Mouse (Mus musculus) cerebellum, adult 18-20 months (tissue): ENCODE results near the gene Slc2a9.
A peak's percentile ranks its signal among the peaks of the same experiment; 100 is the strongest.
"Not testable (repeated sequence)": the region's sequence is repeated elsewhere in the genome, so short reads cannot be mapped to it uniquely, and the experiment has no call there.

Source experiments
- DNase-seq, 2 experiments: peaks; one replicate each; pipeline ENCODE4 v3.0.0; 2021

The Slc2a9 gene

DNA sequence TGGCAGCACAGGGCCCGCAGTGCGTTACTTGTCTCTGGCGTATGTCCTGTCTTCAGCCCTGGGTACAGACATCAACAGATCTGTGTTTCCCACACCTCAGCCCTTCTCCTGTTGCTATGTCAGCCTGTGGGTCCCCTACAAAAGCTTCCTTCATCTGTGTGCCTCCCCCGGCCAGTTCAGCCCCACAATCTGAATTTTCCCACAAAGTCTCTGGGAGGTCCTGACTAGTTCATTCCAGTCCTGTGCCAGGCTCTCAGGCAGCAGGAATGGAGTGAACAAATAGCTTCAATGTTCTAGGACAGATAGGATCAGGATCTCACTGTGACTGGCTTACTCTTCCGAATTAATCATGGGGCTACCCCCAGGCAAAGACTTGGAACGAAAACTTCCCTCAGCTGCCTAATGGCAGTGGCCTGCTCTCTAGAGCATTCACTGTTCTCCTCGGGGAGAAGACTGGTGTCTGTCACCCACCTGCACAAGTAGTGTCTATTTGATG, 3.6 kb downstream of the Slc2a9 start:
- no peak for DNase-seq

DNA sequence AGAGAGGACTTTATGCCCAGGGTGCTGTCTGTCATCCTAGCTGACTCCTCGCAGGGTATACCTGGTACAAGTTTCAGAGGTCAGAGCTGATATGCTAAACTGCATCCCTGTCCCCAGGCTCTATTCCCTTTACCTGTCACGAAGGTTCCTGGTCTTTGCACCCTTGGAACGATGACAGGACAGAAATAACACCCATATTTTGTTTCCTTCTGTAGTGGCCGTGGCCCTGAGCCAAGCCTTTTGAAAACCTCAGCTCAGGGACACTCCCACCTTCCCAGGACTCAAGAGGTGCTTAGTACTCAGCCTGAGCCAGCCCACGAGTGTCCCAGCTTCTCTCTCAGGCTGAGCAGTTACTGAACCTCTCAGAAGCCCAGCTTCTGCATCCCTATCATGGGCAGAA, 4.5 kb downstream of the Slc2a9 start:
- no peak for DNase-seq

DNA sequence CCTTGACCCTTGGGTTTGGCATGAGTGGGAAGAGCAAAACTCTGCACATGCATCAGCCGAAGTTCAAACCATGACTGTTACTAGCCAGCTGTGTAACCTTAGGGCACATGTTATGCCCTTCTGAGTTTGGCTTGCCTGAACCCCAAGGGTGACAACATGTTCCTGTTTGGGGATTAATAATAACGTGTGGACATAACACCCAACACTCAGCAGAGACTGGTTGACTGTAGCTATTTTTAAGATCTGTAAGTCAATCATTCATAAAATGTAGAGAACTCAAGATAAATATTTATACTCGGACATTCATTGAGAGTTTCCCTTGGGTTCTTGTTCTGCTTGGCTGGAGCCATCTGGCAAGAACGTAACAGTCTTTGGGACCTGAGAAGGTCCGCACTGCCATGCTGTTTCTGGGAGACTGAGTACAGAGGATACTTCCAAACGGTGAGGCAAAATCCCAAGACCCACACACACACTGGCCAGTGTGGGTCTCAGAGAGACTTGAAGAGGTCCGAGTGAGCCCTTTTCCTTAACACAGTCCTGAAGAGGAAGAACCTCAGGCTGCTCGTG, 6.4 kb downstream of the Slc2a9 start:
- DNase-seq: no peak

DNA sequence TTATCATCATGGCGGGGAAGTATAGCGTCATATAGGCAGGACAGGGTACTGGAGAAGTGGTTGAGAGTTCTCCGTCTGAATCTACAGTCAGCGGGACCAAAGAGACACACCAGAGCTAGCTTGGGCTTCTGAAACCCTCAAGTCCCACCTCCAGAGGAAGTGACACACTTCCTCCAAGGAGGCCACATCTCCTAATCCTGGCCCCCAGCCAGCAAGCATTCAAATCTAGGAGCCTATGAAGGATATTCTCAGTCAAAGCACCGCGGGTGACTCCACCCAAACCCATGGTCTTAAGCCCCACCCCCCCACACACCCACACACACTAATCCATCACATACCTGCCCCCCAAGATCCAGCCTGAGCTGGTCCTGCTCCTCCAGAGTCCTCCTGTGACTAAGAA, 9.1 kb downstream of the Slc2a9 start:
- DNase-seq: no peak

DNA sequence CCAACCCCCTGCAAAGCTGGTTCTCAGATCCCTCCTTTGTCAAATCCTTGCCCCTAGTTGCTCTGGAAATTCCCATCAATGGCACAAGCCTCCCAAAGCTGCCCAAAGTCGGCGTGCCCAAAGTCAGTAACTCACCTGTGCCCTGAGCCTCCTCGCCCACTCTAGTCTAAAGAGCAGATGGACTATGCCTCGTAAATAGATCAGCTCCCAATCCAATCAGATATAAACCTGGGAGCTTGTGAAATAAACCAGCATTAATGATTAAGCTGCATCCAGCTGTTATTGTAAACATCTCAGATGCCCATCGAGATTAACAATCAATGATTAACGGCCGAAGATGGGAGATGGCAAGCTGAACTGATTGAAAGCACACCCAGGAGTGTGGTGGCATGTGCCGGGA, 11.2 kb downstream of the Slc2a9 start:
- DNase-seq: no peak

DNA sequence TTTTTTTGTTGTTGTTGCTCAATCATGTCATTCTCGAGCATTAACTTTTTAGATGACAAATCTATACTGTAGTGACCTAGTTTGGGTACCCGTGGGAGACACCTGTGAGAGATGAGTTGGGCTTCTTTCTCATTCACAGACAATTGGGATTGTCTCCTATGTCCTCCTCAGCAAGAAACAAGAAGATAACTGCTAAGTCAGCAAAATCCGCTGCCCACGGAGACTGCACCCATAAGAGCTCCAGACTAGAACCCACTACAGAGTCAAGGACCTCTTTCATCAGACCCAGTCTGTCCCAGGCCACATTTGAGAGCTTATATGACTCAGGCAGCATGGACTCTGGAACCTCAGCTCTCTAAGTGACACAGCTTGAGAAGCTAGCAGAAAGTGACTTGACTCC, 13.2 kb downstream of the Slc2a9 start:
- no peak for DNase-seq

DNA sequence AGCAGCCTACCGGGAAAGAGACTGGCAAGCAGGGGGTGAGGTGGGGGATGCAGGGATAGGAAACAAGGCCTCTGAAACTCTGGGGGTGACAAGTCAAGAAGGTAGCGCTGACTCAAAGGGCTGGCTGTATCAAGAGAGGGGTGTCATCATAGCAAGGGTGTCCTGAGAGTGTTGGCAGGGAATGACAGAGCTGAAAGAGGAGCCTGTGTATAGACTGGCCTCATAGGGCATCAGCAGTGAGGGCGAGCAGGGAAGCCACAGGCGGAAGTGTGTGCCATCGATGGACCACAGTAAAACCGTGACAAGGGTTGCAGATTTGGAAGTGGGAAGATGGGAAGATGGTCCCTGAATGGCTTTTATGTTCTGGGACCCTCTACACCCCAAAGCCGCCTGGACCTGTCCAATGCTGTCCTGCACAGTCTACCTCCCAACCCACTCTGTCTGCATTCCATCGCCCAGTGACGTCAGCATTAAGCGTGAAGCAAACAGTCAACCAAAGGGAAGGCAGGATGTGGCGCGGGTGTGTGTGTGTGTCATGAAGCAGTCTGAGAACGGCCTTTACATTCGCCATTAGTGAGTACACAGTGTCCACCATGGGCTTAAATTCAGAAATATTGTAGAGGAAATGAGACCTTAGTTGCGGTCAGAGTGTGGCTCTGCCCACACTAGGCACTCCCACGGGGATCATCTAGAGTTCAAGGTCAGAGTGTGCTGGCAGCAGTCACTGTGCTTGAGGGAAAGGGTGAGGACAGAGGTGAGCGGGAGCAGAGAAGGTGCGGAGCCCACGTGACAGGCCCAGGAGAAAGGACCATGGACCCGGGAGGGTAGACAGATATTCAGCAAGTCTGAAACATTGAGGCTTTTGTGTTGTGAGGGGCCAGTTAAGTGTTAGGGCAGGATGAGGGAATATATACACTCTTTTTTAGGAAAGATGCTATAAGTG, 14.0 kb downstream of the Slc2a9 start:
- DNase-seq: no peak

DNA sequence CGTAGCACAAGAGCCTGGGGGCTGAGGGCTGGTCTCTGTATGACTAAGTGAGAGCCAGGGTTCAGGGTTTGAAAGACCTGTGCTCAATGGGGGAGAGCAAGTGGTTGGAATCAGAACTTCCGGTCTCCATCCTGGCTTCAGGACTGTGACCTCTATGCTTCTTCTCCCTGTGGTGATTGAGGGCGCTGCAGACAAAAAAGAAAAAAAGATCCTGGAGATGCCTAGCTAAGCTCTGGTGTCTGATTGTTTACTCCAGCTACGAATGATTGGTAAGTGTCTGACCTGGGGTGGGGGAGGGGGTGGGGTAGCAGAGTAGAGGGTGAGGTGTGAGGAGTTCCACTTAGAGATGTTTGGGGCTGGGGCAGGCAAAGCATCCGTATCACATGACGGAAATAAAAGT, 14.9 kb downstream of the Slc2a9 start:
- no peak for DNase-seq

DNA sequence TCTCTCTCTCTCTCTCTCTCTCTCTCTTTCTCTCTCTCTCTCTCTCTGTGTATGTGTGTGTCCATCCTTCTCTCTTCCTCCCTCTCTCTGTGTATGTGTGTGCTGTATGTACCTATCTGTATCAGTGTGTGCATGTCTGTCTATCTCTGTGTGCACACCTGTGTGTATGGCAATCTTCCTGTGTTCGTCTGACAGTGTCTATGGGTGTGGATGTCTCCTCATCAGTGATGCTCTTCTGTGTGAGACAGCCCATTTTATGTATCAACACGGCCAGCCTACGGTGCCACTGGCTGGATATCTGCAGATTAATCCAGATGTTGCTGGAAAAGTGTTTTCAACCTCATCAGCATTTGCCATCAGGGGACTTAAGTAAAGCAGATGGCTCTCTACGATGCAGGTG, 15.7 kb downstream of the Slc2a9 start:
- no peak for DNase-seq

DNA sequence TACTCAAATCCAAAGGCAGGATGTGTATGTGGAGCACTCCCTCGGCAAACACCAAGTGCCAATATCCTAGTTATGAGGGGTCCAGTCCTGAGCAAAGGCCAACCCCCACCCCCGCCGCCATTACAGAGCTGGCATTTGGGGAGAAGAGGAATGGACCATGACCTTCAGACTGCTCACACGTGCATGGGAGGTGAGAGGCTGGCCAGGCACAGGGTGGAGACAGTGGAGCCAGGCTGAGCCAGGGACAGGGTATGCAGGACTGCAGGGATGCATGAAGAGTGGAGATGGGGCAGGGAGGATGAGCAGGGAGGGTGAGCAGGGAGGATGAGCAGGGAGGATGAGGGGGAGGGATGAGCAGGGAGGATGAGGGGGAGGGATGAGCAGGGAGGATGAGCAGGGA, 17.0 kb downstream of the Slc2a9 start:
- DNase-seq: no peak

DNA sequence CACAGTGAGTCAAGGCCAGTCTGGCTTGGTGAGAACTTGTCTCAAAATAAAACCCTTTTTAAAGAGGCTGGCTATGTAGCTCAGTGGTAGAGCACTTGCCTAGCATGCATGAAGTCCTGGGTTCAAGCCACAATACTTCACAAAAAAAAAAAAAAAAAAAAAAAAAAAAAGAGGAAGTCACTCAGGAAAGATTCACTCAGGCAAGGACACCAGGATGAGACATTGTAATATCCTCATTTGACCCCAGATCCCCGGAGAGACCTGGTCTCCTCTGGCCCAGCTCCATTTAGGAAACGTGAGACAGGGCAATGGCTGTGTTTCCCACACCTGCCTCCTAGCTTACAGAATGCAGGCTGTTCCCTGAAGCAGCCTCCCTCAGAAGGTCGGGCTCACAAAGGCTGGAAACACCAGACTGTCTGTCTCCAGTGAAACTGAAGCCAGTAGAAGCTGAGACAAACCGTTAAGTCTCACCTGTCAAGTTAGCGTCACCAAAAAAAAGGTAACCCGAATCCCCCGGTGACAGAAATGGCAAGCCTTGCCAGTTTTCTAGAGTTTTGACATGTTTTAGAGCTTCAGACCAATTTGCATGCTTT, 19.3 kb downstream of the Slc2a9 start:
- DNase-seq: no peak

DNA sequence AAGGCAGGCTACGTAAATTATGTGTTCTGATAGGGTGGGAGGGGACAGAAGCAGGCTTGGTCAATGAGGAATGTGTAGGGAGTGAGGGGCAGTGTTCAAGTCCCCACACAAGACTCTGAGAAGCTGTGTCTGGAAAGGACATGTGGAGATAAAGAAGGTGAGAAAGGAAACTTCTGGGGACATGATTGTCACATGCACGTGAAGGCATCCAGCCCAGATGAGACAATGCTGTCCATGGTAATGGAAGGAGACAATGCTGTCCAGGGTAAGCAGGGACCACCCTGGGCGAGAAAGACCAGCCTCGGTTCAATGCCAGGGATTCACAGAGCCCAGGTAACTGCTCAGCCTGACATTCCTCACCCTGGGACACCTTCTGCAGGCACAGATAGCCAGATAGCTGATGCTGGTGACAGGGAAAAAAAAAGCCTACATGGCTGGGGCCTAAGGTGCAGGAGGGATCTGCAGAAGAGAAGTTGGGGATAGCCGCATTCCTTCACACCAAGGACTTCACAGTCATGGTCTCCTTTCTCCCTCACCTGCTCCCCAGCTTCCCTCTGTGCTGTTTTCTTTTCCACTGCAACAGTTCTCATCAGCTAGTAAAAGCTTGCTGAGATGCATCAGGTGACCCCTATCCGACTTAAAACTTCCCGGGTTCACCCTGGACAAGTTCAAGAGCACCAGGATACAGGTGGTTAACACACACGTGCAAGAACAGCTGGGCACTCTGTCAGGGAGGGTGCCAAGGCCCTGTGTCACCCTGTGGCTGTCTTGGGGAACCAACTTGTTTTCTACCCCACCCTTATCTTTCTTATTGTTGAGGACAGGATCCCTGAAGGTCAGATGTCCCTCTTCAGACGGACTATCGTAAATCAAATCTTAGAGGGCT, 21.9 kb downstream of the Slc2a9 start:
- peak in 1 of 2 experiments; percentile 10 for DNase-seq

DNA sequence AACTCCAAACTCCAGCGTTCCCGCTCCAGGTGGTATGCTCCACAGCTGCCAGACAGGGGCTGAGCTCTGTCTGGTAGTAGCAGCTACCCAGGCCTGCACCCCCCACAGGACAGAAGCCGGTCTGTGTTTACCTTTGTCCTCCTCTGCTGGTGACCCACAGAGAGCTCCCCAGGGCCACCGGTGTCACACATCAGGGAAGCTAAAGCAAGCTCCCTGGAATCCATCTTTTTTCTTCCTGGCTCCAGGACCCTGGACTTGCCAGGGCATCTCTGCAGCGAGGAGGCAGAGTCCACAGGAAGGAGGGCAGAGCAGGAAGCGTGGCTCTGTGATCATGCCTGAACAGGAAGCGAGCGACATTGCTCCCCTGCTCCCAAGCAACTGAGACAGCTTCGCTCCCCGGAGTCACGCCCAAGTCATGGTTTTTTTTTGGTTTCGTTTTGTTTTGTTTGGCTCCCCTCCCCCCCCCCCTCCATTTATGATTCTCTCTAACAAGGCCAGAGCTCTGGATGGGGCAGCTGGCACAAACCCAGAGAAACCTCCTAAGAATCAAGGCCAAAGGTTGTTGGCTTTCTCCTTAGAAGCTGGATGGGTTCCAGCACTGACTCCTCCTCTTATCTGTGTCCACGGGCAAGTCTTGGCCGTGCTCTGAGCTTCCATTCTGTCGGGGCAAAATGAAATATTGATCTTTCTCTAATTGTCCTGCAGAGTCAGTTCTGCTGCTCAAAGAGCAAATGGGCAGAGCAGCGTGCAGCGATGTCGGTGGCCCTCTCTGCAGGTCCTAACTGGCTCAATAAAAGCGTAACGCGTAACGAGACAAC, 22.8 kb downstream of the Slc2a9 start:
- DNase-seq: peak; percentile 55 to 57

DNA sequence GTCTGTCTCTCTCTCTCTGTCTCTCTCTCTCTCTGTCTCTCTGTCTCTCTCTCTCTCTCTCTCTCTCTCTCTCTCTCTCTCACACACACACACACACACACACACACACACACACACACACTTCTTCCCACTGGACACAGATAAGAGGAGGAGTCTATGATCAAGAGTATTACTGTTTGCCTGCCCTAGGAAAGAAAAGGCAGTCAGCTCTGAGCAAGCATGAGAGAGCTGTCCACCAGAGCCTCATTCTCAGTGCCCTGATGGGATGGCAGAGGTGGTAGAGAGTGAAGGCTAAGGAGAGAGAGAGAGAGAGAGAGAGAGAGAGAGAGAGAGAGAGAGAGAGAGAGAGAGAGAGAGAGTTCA, 23.4 kb downstream of the Slc2a9 start:
- not testable (repeated sequence) for DNase-seq

DNA sequence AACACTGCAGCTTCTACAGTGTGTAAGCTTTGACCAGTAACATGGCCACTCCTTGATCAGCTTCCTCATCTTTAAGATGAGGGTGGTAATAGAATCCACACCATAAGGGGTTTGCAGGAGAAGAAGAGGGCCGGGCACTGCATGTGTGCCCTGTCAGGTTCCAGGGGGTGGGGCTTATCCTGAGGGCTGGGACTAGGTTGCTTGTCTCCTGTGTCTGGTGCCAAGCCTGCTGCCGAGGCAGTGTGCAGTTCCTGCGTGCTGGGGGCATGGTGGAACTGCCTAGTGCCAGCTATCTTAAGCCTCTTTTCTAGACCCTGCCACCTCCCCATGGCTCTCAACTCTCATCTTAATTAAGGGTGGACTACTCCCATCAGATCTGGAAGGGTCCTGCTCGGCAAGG, 23.9 kb downstream of the Slc2a9 start:
- DNase-seq: peak; percentile 64 to 76

DNA sequence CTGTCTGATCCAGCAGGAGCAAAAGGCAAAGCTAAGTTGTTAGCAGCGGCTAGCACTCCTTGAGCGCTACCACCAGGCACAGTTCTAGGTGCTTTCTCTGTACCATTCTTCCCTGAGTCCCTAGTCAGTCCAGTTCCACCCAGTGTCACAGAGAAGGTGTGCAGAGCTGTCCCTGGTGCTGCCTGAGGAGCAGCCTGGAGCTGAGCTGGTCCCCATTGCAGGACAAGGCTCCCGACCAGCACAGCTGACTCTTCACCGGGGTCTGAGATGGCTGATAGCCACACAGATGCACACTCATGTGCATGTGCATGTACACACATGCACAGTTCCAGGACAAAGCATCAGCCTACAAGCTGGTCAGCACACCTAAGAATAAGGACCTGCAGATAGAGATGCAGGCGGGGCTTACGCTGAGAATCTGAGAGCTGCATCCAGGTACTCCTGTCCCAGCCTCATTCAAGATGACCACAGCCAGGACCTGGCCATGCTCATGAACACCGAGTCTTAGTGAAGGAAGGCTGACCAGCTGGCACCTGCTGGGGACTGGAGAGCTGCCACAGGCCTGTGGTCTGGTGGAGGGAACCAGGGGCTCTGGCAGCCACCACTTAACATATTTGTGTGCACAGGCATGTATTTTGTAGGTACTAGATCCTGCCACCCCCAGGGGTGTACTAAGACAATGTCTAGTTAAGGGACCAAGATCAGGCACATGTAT, 25.1 kb downstream of the Slc2a9 start:
- peak; percentile 78 to 80 for DNase-seq

DNA sequence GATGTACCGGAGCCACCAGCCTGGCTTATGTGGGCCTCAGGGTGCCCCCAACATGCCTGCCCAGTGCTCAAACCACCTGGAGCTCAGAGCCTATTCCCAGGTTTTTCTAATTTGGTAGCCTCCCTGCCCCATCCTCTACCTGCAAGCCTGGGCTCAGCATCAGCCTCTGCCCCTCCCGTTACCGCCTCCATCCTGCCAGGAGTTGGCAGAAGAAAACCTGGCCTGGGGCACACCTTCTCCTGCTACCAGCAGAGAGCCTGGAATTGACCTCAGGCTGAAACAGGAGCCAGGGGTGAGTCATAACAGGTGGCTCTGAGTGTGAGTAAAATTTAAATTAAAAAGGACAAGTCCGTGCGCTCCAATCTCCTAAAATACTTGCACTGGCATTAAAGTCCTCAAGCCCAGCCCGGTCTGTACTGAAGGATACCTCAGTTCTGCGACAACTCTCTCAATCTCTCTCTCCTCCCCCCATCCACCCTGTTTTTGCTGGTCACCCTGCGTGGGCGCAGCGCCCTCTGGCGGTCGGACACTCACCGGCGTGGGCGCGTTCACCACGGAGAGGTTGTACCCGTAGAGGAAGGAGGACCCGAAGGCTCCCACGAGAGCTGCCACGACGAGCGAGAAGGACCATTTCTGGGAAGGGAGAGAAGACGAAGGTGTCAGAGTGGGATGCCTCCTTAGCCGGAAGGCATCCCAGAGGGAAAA, 25.9 kb downstream of the Slc2a9 start:
- peak; percentile 76 to 84 for DNase-seq

DNA sequence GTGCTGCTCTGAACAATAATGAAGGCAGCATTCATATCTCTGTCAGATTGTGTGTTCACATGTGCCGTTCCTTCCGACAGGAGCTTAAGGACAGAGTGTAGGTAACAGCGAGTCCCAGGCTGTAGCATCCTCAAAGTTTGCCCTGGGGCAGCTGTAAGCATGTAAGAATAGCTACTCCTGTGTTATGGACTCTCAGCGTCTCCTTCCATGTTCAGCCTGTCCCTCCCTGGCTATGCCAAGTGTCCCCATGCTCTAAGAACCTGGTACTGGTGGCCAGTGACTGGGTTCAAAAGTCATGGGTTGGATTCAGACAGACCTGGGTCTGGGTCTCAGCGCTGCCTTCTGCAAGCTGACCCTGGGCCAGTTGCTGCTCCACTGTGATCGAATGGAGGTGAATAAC, 32.1 kb downstream of the Slc2a9 start:
- DNase-seq: no peak

DNA sequence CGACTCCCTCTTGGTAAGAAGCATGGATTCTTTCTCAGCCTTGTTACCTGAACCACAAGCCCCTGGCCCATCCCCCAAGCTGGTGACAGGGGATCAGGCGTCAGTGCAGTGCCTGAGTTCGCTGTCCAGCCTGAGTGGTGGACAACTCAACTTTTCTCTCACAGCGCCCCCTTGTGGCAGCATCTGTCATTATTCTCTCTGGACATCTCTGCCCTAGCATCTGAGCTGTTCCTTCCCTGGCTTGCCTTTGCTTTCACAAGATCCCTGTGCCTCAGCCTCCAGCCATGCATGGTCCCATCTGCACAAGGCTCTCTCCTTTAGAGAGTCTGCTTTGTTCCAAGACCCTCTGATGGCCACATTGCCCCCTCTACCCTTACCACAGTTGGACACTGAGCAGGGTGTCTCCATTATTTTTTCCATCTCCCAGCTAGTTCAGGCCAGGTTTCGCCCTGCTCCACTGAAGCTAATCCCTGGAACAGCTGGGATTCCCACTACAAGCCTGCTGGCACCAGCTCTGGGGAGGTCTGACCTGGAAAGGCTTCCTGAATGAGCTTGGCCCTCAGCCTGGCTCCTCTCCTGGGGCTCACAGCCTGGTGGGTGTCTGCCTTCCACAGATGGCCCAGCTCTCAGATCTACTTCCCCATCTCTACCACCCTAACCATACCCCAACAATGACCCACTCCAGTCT, 32.9 kb downstream of the Slc2a9 start:
- DNase-seq: peak; percentile 87 to 90

DNA sequence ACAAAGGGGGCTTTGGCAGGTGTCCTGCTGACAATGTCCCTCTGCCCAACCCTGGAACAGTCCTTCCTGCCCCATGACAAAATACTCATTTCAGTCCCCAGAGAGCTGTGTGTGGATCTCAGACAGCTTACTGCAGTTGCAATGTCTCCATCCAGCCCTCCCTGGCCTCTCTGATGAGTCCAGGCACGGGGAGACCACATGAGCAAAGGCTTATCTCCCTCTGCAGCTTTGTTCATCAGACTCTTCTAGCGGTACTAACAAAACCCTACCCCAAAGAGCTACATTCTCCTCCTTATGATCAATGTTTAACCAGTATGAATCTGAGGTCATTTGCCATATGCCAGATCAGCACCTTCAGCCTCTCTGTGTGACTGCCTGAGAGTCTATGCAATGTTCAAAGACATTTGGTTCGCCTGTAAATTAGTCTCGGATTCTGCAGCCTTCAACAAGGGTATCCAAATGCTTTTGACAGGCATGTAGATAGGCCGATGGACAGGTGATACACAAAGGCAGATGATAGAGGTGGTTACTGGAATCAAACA, 36.3 kb downstream of the Slc2a9 start:
- no peak for DNase-seq
